Mouse (Mus musculus): ENCODE results near the gene Slc25a3. TPM values are rescaled to one million over a fixed set of nuclear protein-coding genes. Genes with fewer than 3 reads are reported as not detected.

Gene Slc25a3
- total and polyA plus RNA-seq, 2 experiments from 2014 or later, result 336 to 607 TPM

- H3K36me3 ChIP-seq (ENCODE audit: insufficient read depth), result no peaks in the 10 kb centered on the region
- no peak for TF ChIP-seq CTCF (IDR thresholded peaks at IDR 0.05; ENCODE audit: low read depth)
- ATAC-seq, result no peak
- DNase-seq, result no peak
- no peaks in the 10 kb centered on the region for H3K27me3 ChIP-seq (ENCODE audit: insufficient read depth, low read length)
- no peaks in the 10 kb centered on the region for H3K4me1 ChIP-seq (ENCODE audit: insufficient read depth)
- no peak overlapping the region for H3K4me2 ChIP-seq (ENCODE audit: low read depth)
- H3K9me3 ChIP-seq (ENCODE audit: low read length), result no peaks in the 10 kb centered on the region
- H3K27ac ChIP-seq (ENCODE audit: low read depth, low read length), result no peak overlapping the region
- no peak overlapping the region for H3K9ac ChIP-seq
- WGBS, result 58% methylated on average over 1 of the region's 1 CpGs
- no peak overlapping the region for H3K4me3 ChIP-seq (ENCODE audit: low read depth, low read length)
Observed at GRCm38 (mm10) chr10:91128551-91129160, 4.8 kb upstream of the Slc25a3 start.

- Histone ChIP-seq H3K27ac (ENCODE audit: low read depth, low read length) (no peak overlapping the region), H3K27me3 (ENCODE audit: insufficient read depth, low read length) (no peaks in the 10 kb centered on the region), H3K9me3 (ENCODE audit: low read length) (no peaks in the 10 kb centered on the region), H3K36me3 (ENCODE audit: insufficient read depth) (no peaks in the 10 kb centered on the region), H3K4me1 (ENCODE audit: insufficient read depth) (0 out of 2 replicates have a peak, but pooled peaks cover 3% of the 10 kb centered on the region), H3K9ac (no peak overlapping the region), H3K4me2 (ENCODE audit: low read depth) (no peak overlapping the region), H3K4me3 (ENCODE audit: low read depth, low read length) (no peak overlapping the region)
- ATAC-seq (no peak), DNase-seq (no peak)
- TF ChIP-seq CTCF (IDR thresholded peaks at IDR 0.05; ENCODE audit: low read depth), result no peak
- WGBS, result 83% methylated on average over 2 of the region's 2 CpGs
Observed at GRCm38 (mm10) chr10:91127395-91127794, 3.5 kb upstream of the Slc25a3 start.

- ATAC-seq, result no peak
Observed at GRCm38 (mm10) chr10:91126618-91127355, 2.9 kb upstream of the Slc25a3 start.

DNA sequence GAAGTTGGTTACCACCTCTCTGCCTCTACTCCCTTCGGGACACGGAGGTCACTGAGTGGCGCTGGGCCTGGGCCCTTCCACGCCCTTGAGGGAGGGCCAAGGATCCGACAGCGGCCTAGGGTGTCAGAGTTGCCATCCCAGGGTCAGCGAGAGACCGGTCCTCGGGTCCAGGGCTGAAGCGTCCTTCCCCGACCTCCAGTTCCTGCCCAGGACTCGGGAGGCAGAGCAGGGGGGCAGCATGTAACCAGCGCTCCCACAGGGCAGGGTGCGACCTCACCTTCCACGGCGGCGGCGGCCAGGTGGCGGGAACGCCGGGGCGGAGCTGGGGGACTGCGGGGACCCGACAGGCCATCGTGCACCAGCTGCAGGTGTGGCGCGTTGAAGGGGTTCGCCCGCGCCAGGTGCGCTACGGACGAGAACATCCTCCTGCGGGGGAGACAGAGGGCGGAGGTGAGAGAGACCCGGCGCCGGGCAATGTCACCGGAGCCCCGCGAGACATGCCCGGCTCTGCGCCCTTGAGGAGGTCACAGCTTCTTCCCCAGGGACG is 505 bp downstream of the Slc25a3 start:
- Histone ChIP-seq H3K4me1 (ENCODE audit: insufficient read depth) (0 out of 2 replicates have a peak, but pooled peaks cover 3% of the 10 kb centered on the region), H3K4me3 (ENCODE audit: low read depth, low read length) (peak overlapping the region; percentile 99), H3K36me3 (ENCODE audit: insufficient read depth) (peaks cover 20% of the 10 kb centered on the region), H3K9me3 (ENCODE audit: low read length) (no peaks in the 10 kb centered on the region), H3K27me3 (ENCODE audit: insufficient read depth, low read length) (no peaks in the 10 kb centered on the region), H3K4me2 (ENCODE audit: low read depth) (peak overlapping the region; percentile 94), H3K27ac (ENCODE audit: low read depth, low read length) (peak overlapping the region; percentile 91), H3K9ac (peak overlapping the region; percentile 100)
- DNase-seq (peak; percentile 6), ATAC-seq (no peak; the same call in 1 of the 2 replicates)
- WGBS, result under 1% methylated on average over 42 of the region's 44 CpGs
- TF ChIP-seq CTCF (IDR thresholded peaks at IDR 0.05; ENCODE audit: low read depth), result no peak

More at GRCm38 (mm10) chr10:91126618-91127355, 2.9 kb upstream of the Slc25a3 start:
- Histone ChIP-seq H3K9me3 (ENCODE audit: low read length) (no peaks in the 10 kb centered on the region), H3K4me3 (ENCODE audit: low read depth, low read length) (no peak overlapping the region), H3K36me3 (ENCODE audit: insufficient read depth) (no peaks in the 10 kb centered on the region), H3K27me3 (ENCODE audit: insufficient read depth, low read length) (no peaks in the 10 kb centered on the region), H3K9ac (no peak overlapping the region), H3K27ac (ENCODE audit: low read depth, low read length) (no peak overlapping the region), H3K4me2 (ENCODE audit: low read depth) (no peak overlapping the region), H3K4me1 (ENCODE audit: insufficient read depth) (0 out of 2 replicates have a peak, but pooled peaks cover 3% of the 10 kb centered on the region)
- 78% methylated on average over 10 of the region's 10 CpGs for WGBS
- no peak for TF ChIP-seq CTCF (IDR thresholded peaks at IDR 0.05; ENCODE audit: low read depth)
- no peak for DNase-seq

GRCm38 (mm10) chr10:91122646-91123045 is 1.2 kb downstream of the Slc25a3 start:
- peak overlapping the region; percentile 94 for H3K4me2 ChIP-seq (ENCODE audit: low read depth)
- no peaks in the 10 kb centered on the region for H3K27me3 ChIP-seq (ENCODE audit: insufficient read depth, low read length)
- H3K9ac ChIP-seq, result peak overlapping the region; percentile 100
- 0 out of 2 replicates have a peak, but pooled peaks cover 3% of the 10 kb centered on the region for H3K4me1 ChIP-seq (ENCODE audit: insufficient read depth)
- no peaks in the 10 kb centered on the region for H3K9me3 ChIP-seq (ENCODE audit: low read length)
- peak overlapping the region; percentile 99 for H3K4me3 ChIP-seq (ENCODE audit: low read depth, low read length)
- H3K27ac ChIP-seq (ENCODE audit: low read depth, low read length), result no peak overlapping the region
- peaks cover 27% of the 10 kb centered on the region for H3K36me3 ChIP-seq (ENCODE audit: insufficient read depth)
- no peak for DNase-seq
- ATAC-seq, result no peak
- WGBS, result 28% methylated on average over 6 of the region's 6 CpGs
- TF ChIP-seq CTCF (IDR thresholded peaks at IDR 0.05; ENCODE audit: low read depth), result no peak

DNA sequence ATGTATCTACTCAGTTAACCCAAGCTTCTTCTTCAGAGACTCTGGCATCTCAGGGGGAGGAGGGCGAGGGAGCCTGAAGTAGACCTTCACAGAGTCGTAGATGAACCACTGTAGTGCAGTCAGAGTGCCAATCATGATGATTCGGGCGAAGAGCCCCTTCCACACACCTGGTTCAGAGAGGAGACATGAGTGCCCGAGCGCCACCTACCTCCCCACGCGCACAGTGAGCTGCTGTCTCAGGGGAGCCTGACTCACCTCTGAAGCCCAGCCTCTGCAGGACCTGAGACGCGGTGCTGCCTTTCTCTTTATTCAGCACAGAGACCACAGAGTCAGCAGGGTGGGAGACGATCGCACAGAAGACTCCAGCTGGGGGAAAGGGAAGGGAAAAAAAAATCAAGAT is 6.9 kb downstream of the Slc25a3 start:
- no peaks in the 10 kb centered on the region for H3K27me3 ChIP-seq (ENCODE audit: insufficient read depth, low read length)
- H3K4me3 ChIP-seq (ENCODE audit: low read depth, low read length), result no peak overlapping the region
- no peak for TF ChIP-seq CTCF (IDR thresholded peaks at IDR 0.05; ENCODE audit: low read depth)
- peaks cover 72% of the 10 kb centered on the region for H3K36me3 ChIP-seq (ENCODE audit: insufficient read depth)
- H3K9me3 ChIP-seq (ENCODE audit: low read length), result no peaks in the 10 kb centered on the region
- H3K27ac ChIP-seq (ENCODE audit: low read depth, low read length), result no peak overlapping the region
- WGBS, result 92% methylated on average over 12 of the region's 12 CpGs
- H3K4me2 ChIP-seq (ENCODE audit: low read depth), result no peak overlapping the region
- H3K4me1 ChIP-seq (ENCODE audit: insufficient read depth), result no peaks in the 10 kb centered on the region
- ATAC-seq (no peak), DNase-seq (no peak)
- H3K9ac ChIP-seq, result no peak overlapping the region

DNA sequence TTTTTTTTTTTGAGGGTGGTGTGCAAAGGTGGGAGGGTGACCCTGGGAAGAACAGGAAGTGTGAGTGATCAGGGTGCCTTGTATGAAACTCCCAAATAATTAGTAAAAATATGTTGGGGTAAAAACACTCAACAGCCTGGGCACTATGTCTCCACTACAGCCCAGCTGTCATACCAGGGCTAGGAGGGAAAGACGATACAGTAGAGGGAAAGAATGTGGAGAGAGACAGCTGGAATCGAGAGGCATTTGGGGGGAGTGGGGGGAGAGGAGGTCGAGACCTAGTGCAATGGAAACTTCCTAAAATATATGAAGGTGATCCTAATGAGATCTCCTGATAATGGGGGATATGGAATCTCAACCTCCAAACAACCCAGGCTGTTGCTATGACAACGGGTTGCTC is 14.0 kb downstream of the Slc25a3 start:
- no peak overlapping the region for H3K27ac ChIP-seq (ENCODE audit: low read depth, low read length)
- no peaks in the 10 kb centered on the region for H3K4me1 ChIP-seq (ENCODE audit: insufficient read depth)
- ATAC-seq (no peak), DNase-seq (no peak)
- H3K4me2 ChIP-seq (ENCODE audit: low read depth), result no peak overlapping the region
- H3K27me3 ChIP-seq (ENCODE audit: insufficient read depth, low read length), result no peaks in the 10 kb centered on the region
- peaks cover 23% of the 10 kb centered on the region for H3K36me3 ChIP-seq (ENCODE audit: insufficient read depth)
- 82% methylated on average over 4 of the region's 4 CpGs for WGBS
- H3K4me3 ChIP-seq (ENCODE audit: low read depth, low read length), result no peak overlapping the region
- peaks cover 8% of the 10 kb centered on the region; the same call in 1 of the 2 replicates for H3K9me3 ChIP-seq (ENCODE audit: low read length)
- no peak for TF ChIP-seq CTCF (IDR thresholded peaks at IDR 0.05; ENCODE audit: low read depth)
- H3K9ac ChIP-seq, result no peak overlapping the region

Measured in forebrain, postnatal 0 days (tissue).